Mouse (Mus musculus): ENCODE results near the gene Sec11a. TPM values are rescaled to one million over a fixed set of nuclear protein-coding genes. Genes with fewer than 3 reads are reported as not detected.
"Not testable (repeated sequence)": the region's sequence is repeated elsewhere in the genome, so short reads cannot be mapped to it uniquely, and the experiment has no call there.

The Sec11a gene
- total RNA-seq (2017), result 333 and 351 TPM in 2 replicates

DNA sequence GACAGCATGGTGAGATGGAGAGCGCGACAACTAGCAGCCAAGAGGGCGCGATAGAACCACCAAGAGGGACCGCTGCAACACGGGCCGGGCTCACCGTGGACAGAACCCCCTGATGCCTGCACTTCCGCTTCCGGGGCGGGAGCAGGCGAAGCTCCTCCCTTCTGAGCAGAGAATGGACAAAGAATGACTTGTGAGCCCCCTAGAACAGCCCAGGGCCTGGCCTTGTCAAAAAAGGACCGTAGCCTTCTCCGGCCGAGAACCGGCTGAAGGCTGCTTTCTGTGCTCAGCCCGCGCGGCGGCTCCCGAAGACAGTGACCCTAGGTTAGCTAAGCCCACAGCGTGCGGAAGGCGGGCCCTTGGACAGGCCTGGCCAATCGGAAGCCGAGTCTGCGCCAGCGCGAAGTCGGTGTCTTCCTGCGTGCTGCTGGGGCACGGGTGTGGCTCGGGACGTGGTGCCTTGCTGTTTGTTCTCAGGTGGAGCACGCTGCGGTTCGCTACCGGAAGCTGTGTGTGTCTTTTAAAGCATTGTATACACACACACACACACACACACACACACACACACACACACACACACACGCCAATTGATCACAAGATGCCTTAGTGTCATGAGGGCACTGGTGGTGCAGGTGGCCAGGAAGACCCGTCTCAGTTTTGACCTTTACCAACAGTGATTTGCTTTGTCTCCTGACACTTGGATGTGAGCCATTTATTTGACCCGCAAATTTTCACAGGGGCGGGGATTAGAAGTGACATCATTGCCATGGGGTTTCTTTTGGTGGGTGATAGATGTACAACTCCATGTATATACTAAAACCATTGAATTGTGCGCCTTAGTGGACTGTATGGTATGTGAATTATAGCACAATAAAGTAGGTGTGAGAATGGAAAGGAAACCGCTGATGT, at the start of gene Sec11a:
TSS of gene Sec11a (minus strand) at position 336 of the 906 bp plus-strand sequence.
- ATAC-seq (replicated peaks; ENCODE audit: low read depth, poor library complexity, severe bottlenecking), result peak; percentile 99

GRCm38 (mm10) chr7:80995266-80996146, 47.9 kb upstream of the Sec11a start:
- peak; percentile 72 for ATAC-seq (replicated peaks; ENCODE audit: low read depth, poor library complexity, severe bottlenecking)

- no peak for ATAC-seq (replicated peaks; ENCODE audit: low read depth, poor library complexity, severe bottlenecking)
Observed at GRCm38 (mm10) chr7:80994663-80995005, 47.1 kb upstream of the Sec11a start.

GRCm38 (mm10) chr7:80993834-80994662, 46.5 kb upstream of the Sec11a start:
- ATAC-seq (replicated peaks; ENCODE audit: low read depth, poor library complexity, severe bottlenecking), result no peak

- ATAC-seq (replicated peaks; ENCODE audit: low read depth, poor library complexity, severe bottlenecking), result peak; percentile 30
Observed at GRCm38 (mm10) chr7:80992980-80993833, 45.6 kb upstream of the Sec11a start, which contains the start of gene Zfp592. Gene Zfp592, plus strand, starts transcription at chr7:80993681.

DNA sequence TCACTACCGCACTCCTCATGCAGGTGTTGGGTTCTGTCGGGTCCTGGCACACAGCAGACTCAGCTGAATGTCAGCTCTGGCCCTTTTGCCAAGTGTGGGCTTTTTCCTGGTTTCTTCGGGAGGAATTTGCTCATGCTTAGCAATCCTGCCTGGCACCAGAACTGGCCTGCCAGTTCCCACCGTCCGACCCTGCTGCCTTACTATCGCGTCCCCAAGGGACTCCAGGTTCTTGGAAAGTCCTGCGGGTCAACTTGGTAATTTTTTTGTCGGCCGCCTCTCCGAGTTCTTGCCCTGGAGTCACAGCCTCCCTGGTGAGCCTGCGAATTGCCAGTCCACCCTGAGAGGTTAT, 45.0 kb upstream of the Sec11a start:
- no peak for ATAC-seq (replicated peaks; ENCODE audit: low read depth, poor library complexity, severe bottlenecking)

DNA sequence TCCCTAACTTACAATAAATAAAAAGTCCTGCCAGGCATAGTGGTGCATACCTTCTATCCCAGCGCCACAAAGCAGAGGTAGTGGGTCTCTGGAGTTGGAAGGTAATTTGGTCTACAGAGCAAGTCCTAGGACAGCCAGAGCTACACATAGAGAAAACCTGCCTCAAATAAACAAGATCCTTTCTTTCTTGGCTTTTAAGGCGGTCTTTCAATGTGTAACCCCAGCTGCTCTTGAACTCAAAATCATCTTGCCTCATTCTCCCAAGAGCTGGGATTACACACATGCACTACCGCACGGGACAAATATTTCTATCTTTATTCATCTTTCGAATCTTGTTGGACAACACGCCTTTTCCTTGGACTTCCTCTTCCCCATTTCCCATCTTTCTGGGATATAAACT, 44.5 kb upstream of the Sec11a start:
- ATAC-seq (replicated peaks; ENCODE audit: low read depth, poor library complexity, severe bottlenecking), result no peak

- no peak for ATAC-seq (replicated peaks; ENCODE audit: low read depth, poor library complexity, severe bottlenecking)
Observed at GRCm38 (mm10) chr7:80991589-80991988, 44.0 kb upstream of the Sec11a start.

GRCm38 (mm10) chr7:80990276-80990675, 42.7 kb upstream of the Sec11a start:
- no peak for ATAC-seq (replicated peaks; ENCODE audit: low read depth, poor library complexity, severe bottlenecking)

- peak; percentile 46 for ATAC-seq (replicated peaks; ENCODE audit: low read depth, poor library complexity, severe bottlenecking)
Observed at GRCm38 (mm10) chr7:80987805-80988625, 40.4 kb upstream of the Sec11a start.

DNA sequence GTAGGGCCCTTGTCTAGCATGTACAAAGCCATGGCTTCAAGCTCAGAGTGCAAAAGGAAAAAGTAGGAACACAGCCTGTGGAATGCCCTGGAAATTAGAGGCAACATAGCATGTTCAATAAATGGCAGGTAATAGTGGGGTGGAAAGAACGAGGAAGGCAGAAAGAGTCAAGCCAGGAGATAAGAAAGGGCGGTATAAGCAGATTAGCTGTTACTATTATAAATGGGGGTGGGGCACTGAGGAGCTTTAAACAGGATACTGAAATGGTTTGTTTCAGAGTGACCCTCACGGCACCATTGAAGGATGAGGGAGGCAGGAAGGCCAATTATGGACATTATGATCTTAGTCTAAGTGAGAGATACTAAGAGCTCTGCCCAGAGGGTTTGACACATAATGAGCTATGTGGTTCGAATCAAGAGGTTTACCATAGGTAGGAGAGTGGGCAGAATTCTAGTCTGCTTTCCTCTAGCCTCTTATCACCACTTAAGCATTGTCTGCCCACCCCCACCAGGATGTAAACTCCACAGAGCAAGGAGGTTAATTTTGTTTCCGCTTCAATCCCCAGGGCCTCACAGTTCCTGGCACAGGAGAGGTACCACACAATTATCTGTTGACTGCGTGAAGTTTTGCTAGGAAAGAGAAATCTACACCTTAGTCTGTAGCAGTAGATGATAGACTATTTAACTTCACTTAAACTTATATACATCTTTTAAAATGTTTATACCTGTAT, 39.0 kb upstream of the Sec11a start:
- ATAC-seq (replicated peaks; ENCODE audit: low read depth, poor library complexity, severe bottlenecking), result peak; percentile 55; the same call in 1 of the 2 replicates

DNA sequence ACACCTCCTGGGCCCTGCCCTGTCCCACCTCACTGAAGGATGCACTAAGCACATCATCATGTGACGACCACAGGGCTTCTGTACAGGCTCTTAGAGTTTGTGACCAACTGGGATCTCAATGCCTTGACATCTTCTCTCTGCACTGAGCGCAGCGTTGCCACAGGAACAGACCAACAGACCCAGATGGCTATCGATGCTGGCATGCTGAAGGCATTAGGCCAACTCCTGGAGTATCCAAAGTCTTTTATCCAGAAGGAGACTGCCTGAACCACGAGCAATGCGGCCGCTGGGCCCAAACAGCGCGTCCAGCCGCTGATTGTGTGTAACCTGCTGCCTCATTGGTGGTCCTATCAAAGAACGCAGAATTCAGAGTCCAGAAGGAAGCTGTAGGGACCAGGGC, 33.0 kb upstream of the Sec11a start:
- ATAC-seq (replicated peaks; ENCODE audit: low read depth, poor library complexity, severe bottlenecking), result no peak

DNA sequence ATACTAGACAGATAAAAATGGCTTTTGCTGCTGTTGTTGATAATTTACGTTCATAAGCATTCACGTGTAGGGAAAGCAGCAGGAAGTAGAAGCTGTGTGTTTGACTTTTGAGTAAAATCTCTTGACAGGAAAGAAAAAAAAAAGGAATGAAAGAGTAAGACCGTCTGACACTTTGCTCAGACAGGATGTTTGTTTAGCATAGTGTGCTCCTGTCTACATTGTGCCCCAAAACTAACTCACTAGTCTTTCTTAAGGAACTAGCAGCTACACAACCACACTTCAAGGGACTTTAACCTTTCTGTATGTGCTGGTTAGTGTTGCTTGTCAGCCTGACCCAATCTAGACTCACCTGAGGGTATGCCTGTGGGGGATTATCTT, 26.0 kb upstream of the Sec11a start:
- ATAC-seq (replicated peaks; ENCODE audit: low read depth, poor library complexity, severe bottlenecking), result not testable (repeated sequence)

- ATAC-seq (replicated peaks; ENCODE audit: low read depth, poor library complexity, severe bottlenecking), result not testable (repeated sequence)
Observed at GRCm38 (mm10) chr7:80972920-80973637, 25.5 kb upstream of the Sec11a start.

- ATAC-seq (replicated peaks; ENCODE audit: low read depth, poor library complexity, severe bottlenecking), result no peak
Observed at GRCm38 (mm10) chr7:80972082-80972481, 24.5 kb upstream of the Sec11a start.

- no peak for ATAC-seq (replicated peaks; ENCODE audit: low read depth, poor library complexity, severe bottlenecking)
Observed at GRCm38 (mm10) chr7:80971419-80971818, 23.8 kb upstream of the Sec11a start.

- ATAC-seq (replicated peaks; ENCODE audit: low read depth, poor library complexity, severe bottlenecking), result no peak
Observed at GRCm38 (mm10) chr7:80970913-80971312, 23.3 kb upstream of the Sec11a start.

All from common myeloid progenitor, adult 5-6 weeks (primary cell).